Mouse (Mus musculus): ENCODE data around the gene Shh. TPM values are rescaled to one million over a fixed set of nuclear protein-coding genes. Genes with fewer than 3 reads are reported as not detected.

Shh gene
- polyA plus RNA-seq, 1 experiment from 2014 or later: 0.81 TPM

- H3K9me3 ChIP-seq: no peaks in the 10 kb centered on the region
- H3K4me1 ChIP-seq: no peaks in the 10 kb centered on the region
- no peak for ATAC-seq (replicated peaks)
- H3K4me3 ChIP-seq: no peak overlapping the region
- 93% methylated on average over 5 of the region's 5 CpGs for WGBS
- H3K27ac ChIP-seq (replicated peaks): no peak overlapping the region
- H3K9ac ChIP-seq (replicated peaks): no peak overlapping the region
- H3K4me2 ChIP-seq (replicated peaks): no peak overlapping the region
- H3K27me3 ChIP-seq: no peaks in the 10 kb centered on the region
- peaks cover 73% of the 10 kb centered on the region for H3K36me3 ChIP-seq
These were observed 53.5 kb downstream of the Shh start for GRCm38 (mm10) chr5:28413533-28413932.

DNA sequence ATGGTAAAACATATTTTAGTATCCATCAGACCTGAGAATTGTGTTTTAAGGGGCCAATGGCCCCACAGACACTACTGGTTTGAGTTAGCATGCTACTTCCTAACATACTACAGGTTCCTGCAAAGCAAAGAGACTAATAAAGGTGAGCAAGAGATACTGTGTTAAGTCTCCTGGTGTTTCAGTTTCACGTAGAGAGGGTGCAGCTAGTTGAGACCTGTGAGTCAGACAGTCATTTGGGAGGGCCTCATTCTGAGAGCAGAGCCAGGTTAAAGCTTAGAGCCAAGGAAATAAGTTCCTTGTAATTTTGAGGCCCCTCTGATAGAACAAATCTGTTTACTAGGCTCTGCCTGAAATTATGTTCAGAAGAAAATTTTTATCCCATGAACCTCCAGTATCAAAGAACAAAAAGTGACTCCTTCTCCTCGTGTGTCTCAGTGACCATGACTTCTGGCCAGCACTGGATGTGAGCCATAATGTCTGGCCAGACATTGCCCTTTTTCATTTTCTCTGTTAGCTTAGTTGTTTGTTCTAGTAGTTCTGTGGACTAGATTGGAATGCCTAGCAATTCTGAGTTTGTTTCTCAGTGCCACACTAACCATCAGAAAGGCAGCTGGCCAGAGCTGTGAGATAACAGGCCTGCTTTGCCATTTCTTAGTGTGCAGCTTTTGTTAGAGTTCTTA lies 54.9 kb downstream of the Shh start:
- 93% methylated on average over 2 of the region's 2 CpGs for WGBS
- Histone ChIP-seq H3K4me1 (no peaks in the 10 kb centered on the region), H3K4me2 (replicated peaks) (no peak overlapping the region), H3K27me3 (no peaks in the 10 kb centered on the region), H3K36me3 (peaks cover 69% of the 10 kb centered on the region), H3K9ac (replicated peaks) (no peak overlapping the region), H3K9me3 (no peaks in the 10 kb centered on the region), H3K27ac (replicated peaks) (no peak overlapping the region), H3K4me3 (no peak overlapping the region)
- no peak for ATAC-seq (replicated peaks)

Other genes starting within 250 kb of the Shh start
- 0.70 and 1.2 TPM in 2 replicates for gene Cnpy1, start 221.4 kb downstream of the Shh start, polyA plus RNA-seq (2015; fragmentation: Nextera tagmentation; extraction: Ambion mirVana)
- 17.5 and 19.6 TPM in 2 replicates for gene Rbm33, start 150.1 kb downstream of the Shh start, polyA plus RNA-seq (2015; fragmentation: Nextera tagmentation; extraction: Ambion mirVana)

All from forebrain, embryonic 15.5 days (tissue).